In the genomic region with DNA sequence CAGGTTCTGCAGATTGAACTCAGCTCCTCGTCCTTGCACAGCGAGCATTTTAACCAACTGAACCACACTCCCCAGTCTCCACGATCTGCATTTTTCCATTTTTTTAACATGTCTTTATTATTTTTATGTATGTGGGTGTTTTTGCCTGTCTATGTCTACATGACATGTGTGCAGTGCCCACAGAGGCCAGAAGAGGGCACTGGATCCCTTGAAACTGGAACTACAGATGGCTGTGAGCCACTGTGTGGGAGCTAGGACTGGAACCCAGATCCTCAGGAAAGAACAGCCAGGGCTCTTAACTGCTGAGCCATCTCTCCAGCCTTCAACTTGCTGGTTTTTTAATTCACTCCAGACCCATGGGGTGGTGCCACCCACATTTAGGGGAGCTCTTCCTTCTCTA, we compare ENCODE assay signal across 9 mouse cellular contexts. TPM values are rescaled to one million over a fixed set of nuclear protein-coding genes. Genes with fewer than 3 reads are reported as not detected.
DNase-seq lines count a peak whose midpoint lies in the region; ATAC-seq and TF ChIP-seq lines count a peak whose summit lies in the region.
"Had no signal": no experiment of that assay in that cellular context is flagged by ENCODE, and none has a peak within 500 bp of the region (broad histone marks: within the 10 kb centered on the region; RNA-seq: fewer than 3 reads in every experiment).

No protein-coding gene starts in this region.

- no peak overlapping the region for H3K27ac ChIP-seq in intestine, postnatal 0 days (ENCODE audit: low read depth, low read length)
- no peak overlapping the region for H3K27ac ChIP-seq in intestine, embryonic 15.5 days
- H3K27ac ChIP-seq in ES-E14 (ENCODE audit: insufficient read depth, low read depth, low read length, poor library complexity, severe bottlenecking): no peak overlapping the region
- H3K27ac ChIP-seq in heart, embryonic 11.5 days (ENCODE audit: low read depth, low read length): no peak overlapping the region
- H3K27ac ChIP-seq: limb, embryonic 10.5 days had no signal

- DNase-seq in A20 (ENCODE audit: low read depth, low spot score) (peak; percentile 40), ES-E14 (ENCODE audit: low read depth, low spot score) (peak; percentile 34)
- DNase-seq in lung, postnatal 10 days: peak; percentile 40
- DNase-seq in frontal cortex, postnatal 10 days (ENCODE audit: low spot score in 2 of 2): no peak
- DNase-seq in ovary, postnatal 14 days (ENCODE audit: low spot score): no peak

- 85% methylated on average over 3 of the region's 3 CpGs for WGBS in intestine, postnatal 0 days
- WGBS in intestine, embryonic 15.5 days: 88% methylated on average over 3 of the region's 3 CpGs
- WGBS in heart, embryonic 11.5 days (ENCODE audit: insufficient replicate concordance): 85% methylated on average over 3 of the region's 3 CpGs

- no peaks in the 10 kb centered on the region for H3K9me3 ChIP-seq in intestine, postnatal 0 days (ENCODE audit: control insufficient read depth)
- H3K9me3 ChIP-seq in intestine, embryonic 15.5 days: no peaks in the 10 kb centered on the region
- H3K9me3 ChIP-seq in ES-E14 (ENCODE audit: control insufficient read depth, insufficient read depth, low read depth, low read length): no peaks in the 10 kb centered on the region
- H3K9me3 ChIP-seq in heart, embryonic 11.5 days (replicated peaks; ENCODE audit: control insufficient read depth, low read length): no peaks in the 10 kb centered on the region
- H3K9me3 ChIP-seq: limb, embryonic 10.5 days had no signal

- no peaks in the 10 kb centered on the region for H3K27me3 ChIP-seq in intestine, postnatal 0 days (replicated peaks; ENCODE audit: control insufficient read depth, insufficient read depth, low read length)
- H3K27me3 ChIP-seq in intestine, embryonic 15.5 days (replicated peaks): no peaks in the 10 kb centered on the region
- H3K27me3 ChIP-seq in heart, embryonic 11.5 days (ENCODE audit: control insufficient read depth, insufficient read depth, low read length): no peaks in the 10 kb centered on the region

- peak; percentile 45 for TF ChIP-seq CTCF in intestine, postnatal 0 days (IDR thresholded peaks at IDR 0.05; ENCODE audit: low read depth)

- no peak for ATAC-seq in intestine, postnatal 0 days
- ATAC-seq in intestine, embryonic 15.5 days: no peak
- ATAC-seq in heart, embryonic 11.5 days (replicated peaks; ENCODE audit: insufficient number of reproducible peaks, low FRiP score, low TSS enrichment): no peak

- H3K4me1 ChIP-seq in intestine, postnatal 0 days (replicated peaks; ENCODE audit: control insufficient read depth, insufficient read depth, low read length): peaks cover 6% of the 10 kb centered on the region; the same call in 1 of the 2 replicates
- peaks cover 9% of the 10 kb centered on the region for H3K4me1 ChIP-seq in intestine, embryonic 15.5 days (replicated peaks)
- peaks cover 1 to 15% of the 10 kb centered on the region in 2 experiments; a peak in 2 of 4 replicates for H3K4me1 ChIP-seq in ES-E14 (ENCODE audit: control insufficient read depth in 2 of 2, insufficient read depth in 2 of 2, low read length in 2 of 2, poor library complexity in 1 of 2)
- peaks cover 12% of the 10 kb centered on the region for H3K4me1 ChIP-seq in heart, embryonic 11.5 days (ENCODE audit: control insufficient read depth, insufficient read depth, low read length)

- in situ Hi-C loops in ES-E14 (cut with MboI; ENCODE audit: low sequenced_read_pairs in 2 of 2, unreplicated experiment in 2 of 2): no loop called here

- H3K4me2 ChIP-seq in intestine, postnatal 0 days (replicated peaks; ENCODE audit: low read depth): no peak overlapping the region
- H3K4me2 ChIP-seq in intestine, embryonic 15.5 days (replicated peaks): no peak overlapping the region
- no peak overlapping the region for H3K4me2 ChIP-seq in heart, embryonic 11.5 days

- H3K4me3 ChIP-seq in intestine, postnatal 0 days (ENCODE audit: low read depth, low read length): no peak overlapping the region
- H3K4me3 ChIP-seq in intestine, embryonic 15.5 days (replicated peaks): no peak overlapping the region
- no peak overlapping the region for H3K4me3 ChIP-seq in ES-E14 (ENCODE audit: insufficient read depth in 1 of 2, low read depth in 1 of 2, low read length in 2 of 2, poor library complexity in 1 of 2, severe bottlenecking in 1 of 2)
- no peak overlapping the region for H3K4me3 ChIP-seq in heart, embryonic 11.5 days (ENCODE audit: low read depth, low read length)
- H3K4me3 ChIP-seq: limb, embryonic 10.5 days had no signal

- H3K9ac ChIP-seq in intestine, postnatal 0 days (ENCODE audit: low read depth, low read length): no peak overlapping the region
- no peak overlapping the region for H3K9ac ChIP-seq in intestine, embryonic 15.5 days
- H3K9ac ChIP-seq in ES-E14 (ENCODE audit: insufficient read depth, low read depth, low read length, poor library complexity, severe bottlenecking): no peak overlapping the region
- no peak overlapping the region for H3K9ac ChIP-seq in heart, embryonic 11.5 days (ENCODE audit: low read depth, low read length)

- 0 out of 2 replicates have a peak, but pooled peaks cover 4% of the 10 kb centered on the region for H3K36me3 ChIP-seq in intestine, postnatal 0 days (ENCODE audit: control insufficient read depth, insufficient read depth)
- H3K36me3 ChIP-seq in intestine, embryonic 15.5 days: no peaks in the 10 kb centered on the region
- H3K36me3 ChIP-seq in ES-E14 (ENCODE audit: control insufficient read depth, insufficient read depth, low read length, poor library complexity, severe bottlenecking): peaks cover 5% of the 10 kb centered on the region; the same call in 1 of the 2 replicates
- no peaks in the 10 kb centered on the region for H3K36me3 ChIP-seq in heart, embryonic 11.5 days (ENCODE audit: control insufficient read depth, insufficient read depth, low read length)

TF ChIP-seq in ES-E14, 5 proteins besides CTCF, POLR2A, EP300 and RAD21:
- TF ChIP-seq ZNF384 (IDR thresholded peaks at IDR 0.05; ENCODE audit: low read depth, low read length) (no peak), HCFC1 (IDR thresholded peaks at IDR 0.05; ENCODE audit: borderline replicate concordance, insufficient read depth, low read length) (no peak), ZC3H11A (IDR thresholded peaks at IDR 0.05; ENCODE audit: borderline replicate concordance, low read depth, low read length) (no peak), CHD2 (IDR thresholded peaks at IDR 0.05; ENCODE audit: low read depth, low read length) (no peak), MAFK (IDR thresholded peaks at IDR 0.05; ENCODE audit: insufficient read depth, low read depth, low read length) (no peak)

RNA-seq across cellular contexts. Expression of gene Hspa4, which starts 45.8 kb away (rescaled TPM):
- 65.8 and 67.6 TPM in 2 replicates for polyA plus RNA-seq in intestine, postnatal 0 days (2015; fragmentation: Nextera tagmentation; extraction: Ambion mirVana)
- polyA plus RNA-seq in intestine, embryonic 15.5 days (2015; fragmentation: Nextera tagmentation; extraction: Ambion mirVana): 103 and 106 TPM in 2 replicates
- 182 and 280 TPM in 2 replicates for total RNA-seq in ES-E14 (2012; rRNA removed)
- polyA plus RNA-seq in heart, embryonic 11.5 days (2014; fragmentation: Nextera tagmentation; extraction: Ambion mirVana): 84.1 and 101 TPM in 2 replicates

Comparison
In these comparisons a context has a peak if more than half of its experiments do, and no peak if none do; other contexts are left out.
1. DNase-seq: peak in A20 (single experiment), ES-E14 (single experiment) and lung, postnatal 10 days (single experiment); none in frontal cortex, postnatal 10 days (0 of 2) and ovary, postnatal 14 days (single experiment).